Mouse (Mus musculus): ENCODE measurements at regions not wholly inside any gene's neighbourhood (a gene's known extent, or its start where the extent isn't known, plus 50 kb on each side); places are given as distances from the start of the nearest gene placed in this dataset.

DNA sequence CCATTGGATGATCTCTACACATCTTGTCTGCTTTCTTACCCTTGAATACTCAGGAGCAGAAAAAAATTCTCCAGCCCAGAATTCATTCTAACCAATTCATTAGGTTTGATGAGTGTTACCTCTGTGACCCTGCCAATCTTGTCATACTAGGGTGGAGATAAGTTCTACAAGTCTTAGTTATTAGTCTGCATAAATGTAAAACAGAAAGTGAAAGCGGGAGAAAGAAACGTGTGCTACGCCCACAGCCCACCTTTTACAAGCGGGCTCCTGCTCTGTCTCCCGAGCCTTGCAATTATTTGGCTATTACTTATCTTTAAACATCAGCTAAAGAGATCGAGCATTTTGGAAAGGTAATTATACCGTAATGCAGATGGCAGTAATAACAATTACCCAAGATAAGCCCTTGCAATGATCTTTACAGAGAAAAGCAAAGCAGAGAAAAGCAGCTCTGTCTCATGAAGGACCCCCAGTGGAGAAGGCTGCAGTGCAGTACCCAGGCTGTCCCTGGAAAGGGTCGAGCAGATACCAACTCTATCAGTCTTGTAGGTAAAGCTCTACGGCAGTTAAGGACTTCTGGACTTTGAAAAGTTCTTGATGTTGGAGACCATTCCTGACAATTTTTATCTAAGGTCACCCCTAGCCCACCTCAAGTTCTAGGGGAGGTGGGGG is 286.1 kb upstream of the Ppargc1a start:
- ATAC-seq (replicated peaks; ENCODE audit: low FRiP score, poor library complexity, severe bottlenecking) = peak; percentile 85

DNA sequence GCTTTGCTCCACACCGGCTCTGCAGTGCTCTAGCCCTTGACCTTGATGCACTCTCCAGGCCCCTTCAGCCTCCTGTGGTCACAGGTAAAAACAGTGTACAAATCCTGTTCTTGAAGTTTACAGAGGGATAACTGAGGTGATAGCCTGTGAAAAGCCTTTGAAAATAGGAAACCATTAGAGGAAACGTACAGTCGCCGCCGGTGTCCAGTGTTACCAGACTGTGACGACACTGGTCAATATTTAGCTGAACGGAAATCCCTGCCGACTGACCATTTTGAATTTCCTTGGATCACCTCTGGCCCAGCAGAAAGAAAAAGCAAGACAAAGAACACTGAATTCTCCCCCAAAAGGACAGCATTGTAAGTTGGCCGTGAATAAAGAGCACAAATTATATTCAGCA is 282.6 kb upstream of the Ppargc1a start:
- ATAC-seq (replicated peaks; ENCODE audit: low FRiP score, poor library complexity, severe bottlenecking) = no peak

- no peak for ATAC-seq (replicated peaks; ENCODE audit: low FRiP score, poor library complexity, severe bottlenecking)
Measured at GRCm38 (mm10) chr5:51849236-51849635, 281.7 kb upstream of the Ppargc1a start.

- ATAC-seq (replicated peaks; ENCODE audit: low FRiP score, poor library complexity, severe bottlenecking) = no peak
Measured at GRCm38 (mm10) chr5:51842189-51842588, 274.7 kb upstream of the Ppargc1a start.

GRCm38 (mm10) chr5:51841763-51842162 is 274.2 kb upstream of the Ppargc1a start:
- ATAC-seq (replicated peaks; ENCODE audit: low FRiP score, poor library complexity, severe bottlenecking) = peak; percentile 56

GRCm38 (mm10) chr5:51840638-51841329 is 273.3 kb upstream of the Ppargc1a start:
- ATAC-seq (replicated peaks; ENCODE audit: low FRiP score, poor library complexity, severe bottlenecking) = peak; percentile 91

GRCm38 (mm10) chr5:51839292-51839691 is 271.8 kb upstream of the Ppargc1a start:
- no peak for ATAC-seq (replicated peaks; ENCODE audit: low FRiP score, poor library complexity, severe bottlenecking)

DNA sequence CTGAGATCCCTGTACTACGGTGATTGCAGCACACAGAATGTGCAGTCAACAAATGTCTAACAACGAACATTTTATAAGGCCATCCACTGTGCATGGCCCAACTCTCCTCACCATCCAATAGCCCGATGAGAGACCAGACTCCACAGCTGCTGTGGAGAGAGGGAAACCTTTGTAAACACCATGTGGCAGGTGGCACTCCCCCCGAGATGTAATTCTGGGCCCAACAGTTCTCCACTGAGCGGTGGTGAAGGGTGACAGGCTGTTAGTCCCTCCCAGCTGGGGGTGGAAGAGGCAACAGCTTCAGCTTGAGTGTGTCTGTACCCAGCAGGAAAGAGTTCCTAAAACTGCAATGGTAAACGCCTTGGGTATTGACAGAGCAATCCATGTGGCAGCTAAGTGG is 263.0 kb upstream of the Ppargc1a start:
- no peak for ATAC-seq (replicated peaks; ENCODE audit: low FRiP score, poor library complexity, severe bottlenecking)

DNA sequence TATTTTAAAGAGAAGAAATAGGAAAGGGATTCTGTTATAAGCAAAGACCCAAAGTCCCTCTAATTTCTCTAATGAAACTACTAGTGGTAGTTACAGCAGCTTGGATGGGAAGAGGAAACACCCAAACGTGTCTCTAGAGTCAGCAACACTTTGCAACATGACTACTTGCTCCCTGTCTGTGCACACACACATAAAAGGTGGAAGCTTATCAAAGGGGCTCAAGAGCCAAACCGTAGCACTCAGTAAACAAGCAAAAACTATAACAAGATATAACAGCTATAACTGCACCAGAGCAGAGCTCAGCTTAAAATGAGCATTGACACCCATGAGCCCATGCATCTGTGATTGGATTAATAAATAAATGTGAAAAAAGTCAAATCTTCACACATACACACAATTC is 262.5 kb upstream of the Ppargc1a start:
- ATAC-seq (replicated peaks; ENCODE audit: low FRiP score, poor library complexity, severe bottlenecking) = 0 out of 2 replicates have a peak, but pooled peaks have one; percentile 13

GRCm38 (mm10) chr5:51829606-51830005 is 262.1 kb upstream of the Ppargc1a start:
- ATAC-seq (replicated peaks; ENCODE audit: low FRiP score, poor library complexity, severe bottlenecking) = no peak

DNA sequence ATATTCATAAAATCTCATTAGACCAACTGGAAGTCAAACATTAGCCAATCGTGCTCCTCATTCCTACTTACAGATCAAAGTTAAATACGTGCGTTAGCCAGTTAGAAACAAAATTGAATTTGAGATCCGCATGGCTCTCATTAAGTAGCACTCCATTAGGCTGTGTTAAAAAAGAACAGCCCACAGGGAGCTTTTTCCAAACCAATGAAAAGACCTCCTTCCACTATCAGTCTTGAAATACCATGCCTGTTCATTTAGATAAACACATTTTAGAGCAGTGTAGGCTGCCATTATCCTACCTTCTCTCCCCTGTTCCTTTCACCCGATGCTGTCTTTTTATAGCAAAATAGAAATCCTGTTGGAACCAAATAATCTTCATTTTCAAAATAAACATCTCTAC is 261.5 kb upstream of the Ppargc1a start:
- ATAC-seq (replicated peaks; ENCODE audit: low FRiP score, poor library complexity, severe bottlenecking) = peak; percentile 86

DNA sequence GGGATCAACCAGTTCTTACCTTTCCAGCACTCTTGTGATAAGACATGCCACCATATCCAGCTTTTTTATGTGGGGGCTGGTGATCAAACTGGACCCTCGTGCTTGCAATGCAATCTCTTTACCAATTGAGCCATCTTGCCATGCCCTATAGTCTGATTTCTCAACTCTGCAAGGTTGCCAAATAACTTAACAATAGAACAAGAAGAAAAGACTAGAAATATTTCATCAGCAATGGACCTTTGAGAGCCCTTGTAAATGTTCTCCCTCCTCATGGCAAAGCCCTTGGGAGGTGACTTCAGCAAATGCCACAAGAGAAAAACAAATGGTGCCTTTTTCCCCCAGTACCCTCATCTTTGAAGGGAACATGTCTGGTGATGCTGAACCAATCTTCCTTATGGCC is 258.7 kb upstream of the Ppargc1a start:
- ATAC-seq (replicated peaks; ENCODE audit: low FRiP score, poor library complexity, severe bottlenecking) = no peak

DNA sequence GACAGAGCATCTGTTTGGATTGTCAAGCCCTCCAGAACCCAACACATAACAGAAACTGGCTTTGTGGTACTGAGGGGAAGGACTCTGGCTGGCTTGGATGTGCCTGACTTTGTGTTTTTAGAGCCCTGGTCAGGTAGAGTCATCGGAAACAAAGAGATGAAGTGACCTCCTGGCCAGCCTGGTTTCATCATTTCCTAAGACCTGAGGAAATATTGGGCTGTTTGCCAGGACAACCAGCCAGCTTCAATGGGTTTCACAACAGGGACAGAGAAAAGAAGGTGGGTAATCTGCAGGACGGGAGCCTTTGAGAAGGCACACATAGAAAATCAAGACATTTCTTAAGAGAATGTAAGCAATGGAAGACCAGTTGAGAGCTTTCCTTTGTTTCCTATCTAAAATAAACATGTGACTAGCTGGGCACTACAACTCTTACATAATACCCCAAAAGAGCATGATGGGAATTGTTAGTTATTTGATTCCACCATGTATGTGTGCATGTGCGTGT is 258.1 kb upstream of the Ppargc1a start:
- no peak for ATAC-seq (replicated peaks; ENCODE audit: low FRiP score, poor library complexity, severe bottlenecking)

GRCm38 (mm10) chr5:51824731-51825130 is 257.2 kb upstream of the Ppargc1a start:
- ATAC-seq (replicated peaks; ENCODE audit: low FRiP score, poor library complexity, severe bottlenecking) = peak; percentile 73

DNA sequence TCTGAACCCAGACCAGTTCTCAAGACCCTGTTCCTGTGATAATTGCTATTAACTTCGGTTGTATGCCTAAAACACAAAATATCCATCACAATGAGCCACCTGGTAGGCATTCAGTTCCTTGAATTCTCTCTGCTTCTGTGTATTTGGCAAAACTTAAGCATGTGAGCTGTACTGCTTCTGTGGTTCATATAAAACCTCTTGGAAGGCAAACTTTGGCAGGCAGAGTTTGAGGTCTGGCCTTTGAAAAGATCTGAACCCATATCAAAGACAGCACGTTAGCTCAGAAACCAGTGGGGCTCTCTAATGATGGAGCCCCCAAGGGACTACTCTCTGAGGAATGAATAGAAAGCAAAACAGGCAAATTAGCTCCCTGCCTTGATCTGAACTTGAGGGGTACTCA is 256.1 kb upstream of the Ppargc1a start:
- ATAC-seq (replicated peaks; ENCODE audit: low FRiP score, poor library complexity, severe bottlenecking) = no peak

DNA sequence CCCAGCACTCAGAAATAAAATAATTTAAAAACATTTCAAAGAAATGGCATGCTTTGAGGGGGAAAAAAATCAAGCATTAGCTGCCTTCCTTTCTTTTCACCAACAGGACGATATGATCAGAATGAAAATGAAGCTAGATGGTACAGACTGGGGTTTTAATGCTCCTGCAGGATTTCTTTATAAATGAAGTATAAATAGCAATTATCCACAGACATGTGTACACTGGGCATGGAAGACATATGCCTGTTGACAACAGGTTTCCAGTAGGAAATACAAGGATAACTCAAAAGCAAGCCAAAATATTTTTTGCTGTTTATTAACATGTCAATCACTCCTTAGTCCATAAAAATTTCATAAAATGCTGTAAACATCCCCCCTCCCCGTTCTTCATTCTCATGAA is 248.7 kb upstream of the Ppargc1a start:
- no peak for ATAC-seq (replicated peaks; ENCODE audit: low FRiP score, poor library complexity, severe bottlenecking)

DNA sequence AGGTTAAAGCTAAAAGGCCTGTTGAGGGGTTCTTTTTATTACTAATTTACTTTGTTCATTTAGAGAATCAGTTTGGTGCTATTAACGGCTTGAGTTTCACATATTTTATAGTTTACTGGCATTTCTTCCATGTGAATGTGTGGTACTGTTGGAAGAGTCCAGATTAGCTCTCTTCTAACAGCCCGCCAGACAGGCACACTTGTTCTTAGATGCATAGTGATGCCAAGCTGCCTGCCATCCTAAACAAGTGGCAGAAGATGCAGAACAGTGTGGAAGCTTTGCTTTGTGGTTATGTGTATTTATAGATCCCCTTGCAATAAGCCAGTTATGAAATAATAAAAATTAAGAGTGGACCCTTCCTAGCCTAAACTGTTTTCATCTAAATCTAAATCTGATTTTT is 244.2 kb upstream of the Ppargc1a start:
- no peak for ATAC-seq (replicated peaks; ENCODE audit: low FRiP score, poor library complexity, severe bottlenecking)

GRCm38 (mm10) chr5:51801486-51801885 is 234.0 kb upstream of the Ppargc1a start:
- no peak for ATAC-seq (replicated peaks; ENCODE audit: low FRiP score, poor library complexity, severe bottlenecking)

DNA sequence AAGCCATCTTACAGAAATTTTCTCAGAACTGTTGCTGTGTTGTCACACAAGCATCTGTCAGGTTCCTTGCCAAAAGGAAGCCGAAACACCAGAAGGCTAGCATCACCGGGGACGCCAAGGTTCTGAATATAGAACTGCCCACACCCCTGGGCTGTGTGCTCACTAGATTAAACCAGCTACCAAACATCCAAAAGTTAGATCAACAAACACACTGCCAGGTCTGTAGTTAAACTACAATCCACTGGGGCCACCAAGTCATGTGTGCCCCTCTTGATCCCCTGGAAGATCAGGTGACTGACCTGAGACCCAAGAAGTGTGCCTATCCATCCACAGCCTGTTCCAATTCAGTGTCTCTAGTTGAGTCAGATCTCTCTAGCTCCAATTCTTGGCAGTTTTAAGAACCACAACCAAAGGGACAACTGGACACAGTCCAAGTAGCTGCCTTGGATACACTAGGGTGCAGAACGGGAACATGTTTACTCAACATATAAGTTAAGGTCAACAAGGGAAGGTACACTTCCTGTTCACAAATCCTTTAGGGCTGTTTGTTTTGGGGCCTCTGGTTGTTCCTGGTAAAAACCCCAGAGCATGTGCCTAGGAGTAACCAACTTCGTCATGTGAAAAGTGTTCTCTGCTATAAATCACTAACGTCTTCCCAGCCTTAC is 232.0 kb upstream of the Ppargc1a start:
- no peak for ATAC-seq (replicated peaks; ENCODE audit: low FRiP score, poor library complexity, severe bottlenecking)

GRCm38 (mm10) chr5:51794097-51794496 is 226.6 kb upstream of the Ppargc1a start:
- no peak for ATAC-seq (replicated peaks; ENCODE audit: low FRiP score, poor library complexity, severe bottlenecking)

DNA sequence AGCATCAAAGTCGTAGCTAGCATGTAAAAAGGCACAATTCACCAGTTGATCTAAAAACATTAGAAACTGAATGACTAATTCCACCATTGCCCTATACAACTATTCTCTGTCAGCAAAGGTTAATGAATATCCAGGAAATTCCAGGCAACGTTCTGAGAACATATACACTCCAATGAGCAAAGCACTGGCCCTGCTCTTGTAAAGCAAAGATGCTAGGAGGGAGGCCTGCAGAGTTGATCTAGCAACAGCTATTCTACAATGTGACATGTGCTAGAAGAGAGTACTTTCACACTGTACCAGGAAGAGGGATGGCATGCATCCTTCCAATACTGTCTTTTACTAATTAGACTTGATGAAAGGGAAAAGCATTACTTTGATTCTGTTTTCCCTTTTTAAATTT is 225.4 kb upstream of the Ppargc1a start:
- no peak for ATAC-seq (replicated peaks; ENCODE audit: low FRiP score, poor library complexity, severe bottlenecking)
